Mouse (Mus musculus): ENCODE data around the gene Eftud2.

DNA sequence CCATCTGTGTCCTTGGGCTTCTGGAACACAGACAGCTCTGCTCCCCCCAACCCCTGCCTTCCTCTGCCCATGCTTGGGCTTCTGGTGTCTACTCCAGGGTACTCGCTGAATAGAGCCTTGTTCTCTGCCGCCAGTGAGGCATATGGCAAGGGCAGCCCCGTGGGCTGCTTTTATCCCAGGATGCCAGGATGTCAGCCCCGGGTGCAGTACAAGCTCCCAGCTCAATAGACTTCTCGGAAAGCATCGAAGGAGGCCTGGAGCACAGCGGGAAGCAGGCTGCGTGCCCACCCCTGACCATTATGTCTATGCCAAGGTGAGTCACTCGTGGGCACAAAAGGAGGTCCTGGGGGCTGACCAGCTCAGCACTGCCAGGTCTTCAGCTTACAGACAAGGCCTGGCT, 17.6 kb upstream of the Eftud2 start:
- no peak for TF ChIP-seq CTCF (IDR thresholded peaks at IDR 0.05; ENCODE audit: borderline replicate concordance, extremely low read depth, insufficient read depth, insufficient read length)
- TF ChIP-seq POLR2A (IDR thresholded peaks at IDR 0.05; ENCODE audit: borderline replicate concordance, extremely low read depth, insufficient read depth, insufficient read length, poor library complexity, severe bottlenecking) = no peak
